Mouse (Mus musculus) hindbrain, embryonic 11.5 days (tissue): ENCODE data around the gene Gramd1c. TPM values are rescaled to one million over a fixed set of nuclear protein-coding genes. Genes with fewer than 3 reads are reported as not detected.

ENCODE experiments used
- ATAC-seq: fragments of 200-750 bp; cut with Nextera tagmentation; 2 replicates; pipeline ENCODE4 v1.8.0; 2017; ENCODE audit warnings: mild to moderate bottlenecking, moderate TSS enrichment, moderate library complexity; ENCODE audit not compliant: low FRiP score
- DNase-seq: peaks from one replicate; pipeline ENCODE4 v3.0.0-alpha.2; 2015; ENCODE audit warnings: low spot score
- H3K27ac ChIP-seq: fragments of 300-500 bp; sonication (generic); 2 replicates; pipeline ENCODE4 v1.5.1; 2014; ENCODE audit warnings: mild to moderate bottlenecking, low read depth, low read length
- H3K27me3 ChIP-seq: fragments of 300-500 bp; sonication (generic); 2 replicates; pipeline ENCODE4 v1.6.1; 2014; ENCODE audit warnings: mild to moderate bottlenecking, low read length, moderate library complexity, mixed read lengths; ENCODE audit not compliant: control insufficient read depth, insufficient read depth
- H3K36me3 ChIP-seq: fragments of 300-500 bp; sonication (generic); 2 replicates; pipeline ENCODE4 v1.6.1; 2014; ENCODE audit warnings: mild to moderate bottlenecking, low read length, moderate library complexity, mixed read lengths; ENCODE audit not compliant: control insufficient read depth, insufficient read depth
- H3K4me1 ChIP-seq: fragments of 300-500 bp; sonication (generic); replicated peaks from 2 replicates; pipeline ENCODE4 v1.6.1; 2014; ENCODE audit warnings: low read length, mixed read lengths; ENCODE audit not compliant: control insufficient read depth, insufficient read depth
- H3K4me2 ChIP-seq: fragments of 300-500 bp; sonication (generic); replicated peaks from 2 replicates; pipeline ENCODE4 v1.6.1; 2014; ENCODE audit warnings: mild to moderate bottlenecking, low read depth, low read length
- H3K4me3 ChIP-seq: fragments of 300-500 bp; sonication (generic); 2 replicates; pipeline ENCODE4 v1.5.1; 2014; ENCODE audit warnings: low read depth, low read length
- H3K9ac ChIP-seq: fragments of 300-500 bp; sonication (generic); 2 replicates; pipeline ENCODE4 v1.6.1; 2014; ENCODE audit warnings: low read depth, low read length
- H3K9me3 ChIP-seq: fragments of 300-500 bp; sonication (generic); 2 replicates; pipeline ENCODE4 v1.6.1; 2016; ENCODE audit warnings: low read length; ENCODE audit not compliant: control insufficient read depth
- WGBS: fragments of 180-500 bp; shearing (Covaris S2); extraction: QIAGEN DNeasy Blood & Tissue Kit; methylation state at CpG from one replicate; pipeline ENCODE4 v1.1.7; 2014; 5-methylcytosine and 5-hydroxymethylcytosine counted together
- polyA plus RNA-seq: library from polyadenylated mRNA; unstranded; fragments of >200 nt; fragmentation: Nextera tagmentation; extraction: Ambion mirVana; gene quantifications from 2 replicates; pipeline ENCODE4 v1.2.1, GENCODE M21; 2014

The Gramd1c gene
- polyA plus RNA-seq, result 3.3 and 4.3 TPM in 2 replicates

- 7% methylated on average over 43 of the region's 45 CpGs for WGBS
- peak within 1 kb of the TSS; percentile 55 for H3K4me3 ChIP-seq
- no peaks in the 10 kb centered on the region for H3K4me1 ChIP-seq
- peak within 1 kb of the TSS; percentile 64 for H3K4me2 ChIP-seq
- H3K9ac ChIP-seq, result peak within 1 kb of the TSS; percentile 59; the same call in 1 of the 2 replicates
- H3K27ac ChIP-seq, result no peak within 1 kb of the TSS
- no peaks in the 10 kb centered on the region for H3K36me3 ChIP-seq
- ATAC-seq (peak; percentile 88), DNase-seq (peak; percentile 85)
- no peaks in the 10 kb centered on the region for H3K27me3 ChIP-seq
- no peaks in the 10 kb centered on the region for H3K9me3 ChIP-seq
Measured at GRCm38 (mm10) chr16:44063025-44063894, at the start of gene Gramd1c. Gene Gramd1c (minus strand): TSS chr16:44063345.

DNA sequence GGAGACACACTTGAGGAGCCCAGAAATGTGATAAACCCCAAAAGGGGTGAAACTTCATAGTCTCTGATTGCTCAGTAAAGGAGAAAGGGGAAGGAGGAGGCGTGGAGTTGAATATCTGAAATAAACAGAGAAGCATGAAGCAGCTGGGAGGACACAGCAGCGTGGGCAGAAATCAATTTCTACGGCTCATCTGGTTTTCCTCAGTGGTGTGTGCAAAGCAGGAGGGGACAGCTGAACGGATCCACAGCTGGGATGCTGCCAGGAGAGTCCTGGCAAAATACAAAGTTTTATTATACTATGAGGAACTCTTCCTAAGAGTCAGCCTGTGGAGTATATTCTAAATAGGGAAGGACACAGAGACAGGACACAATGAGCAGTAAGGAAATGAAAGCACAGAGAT is 45.9 kb upstream of the Gramd1c start:
- Histone ChIP-seq H3K4me2 (no peak overlapping the region), H3K9me3 (no peaks in the 10 kb centered on the region), H3K9ac (no peak overlapping the region), H3K4me1 (no peaks in the 10 kb centered on the region), H3K27me3 (no peaks in the 10 kb centered on the region), H3K36me3 (peaks cover 17% of the 10 kb centered on the region), H3K27ac (no peak overlapping the region), H3K4me3 (no peak overlapping the region)
- WGBS, result 87% methylated on average over 4 of the region's 4 CpGs
- ATAC-seq (no peak), DNase-seq (no peak)

DNA sequence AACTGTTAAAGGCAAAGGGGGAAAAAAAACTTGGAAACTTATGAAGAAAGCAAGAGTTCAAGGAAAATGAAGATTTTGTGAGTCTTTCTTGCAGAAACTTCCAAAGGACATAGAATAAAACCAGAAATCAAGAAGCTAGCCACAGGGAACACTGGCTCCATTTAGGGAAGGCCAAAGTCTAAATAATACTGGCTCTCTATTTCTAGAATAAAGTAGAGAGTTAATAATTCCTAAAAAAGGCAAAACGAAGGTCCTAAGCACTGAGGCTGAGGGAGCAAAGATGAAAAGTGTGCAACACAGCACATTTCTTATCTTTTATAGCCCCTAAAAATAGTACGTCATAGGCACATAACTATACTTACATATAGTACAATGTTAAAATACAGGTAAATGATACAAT is 42.1 kb upstream of the Gramd1c start:
- DNase-seq (no peak), ATAC-seq (no peak)
- Histone ChIP-seq H3K9ac (no peak overlapping the region), H3K4me3 (no peak overlapping the region), H3K36me3 (peaks cover 18% of the 10 kb centered on the region), H3K9me3 (no peaks in the 10 kb centered on the region), H3K27ac (no peak overlapping the region), H3K27me3 (no peaks in the 10 kb centered on the region), H3K4me2 (no peak overlapping the region), H3K4me1 (no peaks in the 10 kb centered on the region)
- WGBS, result 98% methylated on average over 2 of the region's 2 CpGs

GRCm38 (mm10) chr16:44103806-44104766 is 40.9 kb upstream of the Gramd1c start:
- DNase-seq (no peak), ATAC-seq (no peak)
- H3K4me2 ChIP-seq, result no peak overlapping the region
- H3K36me3 ChIP-seq, result peaks cover 18% of the 10 kb centered on the region
- H3K4me1 ChIP-seq, result no peaks in the 10 kb centered on the region
- H3K4me3 ChIP-seq, result no peak overlapping the region
- H3K27me3 ChIP-seq, result no peaks in the 10 kb centered on the region
- H3K27ac ChIP-seq, result no peak overlapping the region
- WGBS, result 89% methylated on average over 18 of the region's 18 CpGs
- no peaks in the 10 kb centered on the region for H3K9me3 ChIP-seq
- no peak overlapping the region for H3K9ac ChIP-seq

DNA sequence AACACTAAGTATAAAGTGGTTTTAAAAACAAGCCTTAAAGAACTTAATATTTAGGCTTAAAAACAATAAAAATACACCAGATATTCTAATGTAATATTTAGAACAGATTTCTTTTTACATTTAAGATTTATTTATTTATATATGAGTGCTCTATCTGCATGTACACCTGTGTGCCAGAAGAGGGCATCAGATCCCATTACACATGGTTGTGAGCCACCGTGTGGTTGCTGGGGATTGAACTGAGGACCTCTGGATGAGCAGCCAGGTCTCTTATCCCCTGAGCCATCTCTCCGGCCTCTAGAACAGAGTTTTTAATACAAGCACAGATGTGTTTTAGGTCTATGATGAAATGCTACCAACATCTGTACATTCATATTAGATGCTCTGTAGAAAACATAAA is 39.8 kb upstream of the Gramd1c start:
- DNase-seq (no peak), ATAC-seq (no peak)
- peaks cover 16% of the 10 kb centered on the region for H3K36me3 ChIP-seq
- no peak overlapping the region for H3K4me3 ChIP-seq
- no peak overlapping the region for H3K9ac ChIP-seq
- no peaks in the 10 kb centered on the region for H3K9me3 ChIP-seq
- WGBS, result 97% methylated on average over 2 of the region's 2 CpGs
- H3K27ac ChIP-seq, result no peak overlapping the region
- H3K4me2 ChIP-seq, result no peak overlapping the region
- H3K4me1 ChIP-seq, result no peaks in the 10 kb centered on the region
- H3K27me3 ChIP-seq, result no peaks in the 10 kb centered on the region

DNA sequence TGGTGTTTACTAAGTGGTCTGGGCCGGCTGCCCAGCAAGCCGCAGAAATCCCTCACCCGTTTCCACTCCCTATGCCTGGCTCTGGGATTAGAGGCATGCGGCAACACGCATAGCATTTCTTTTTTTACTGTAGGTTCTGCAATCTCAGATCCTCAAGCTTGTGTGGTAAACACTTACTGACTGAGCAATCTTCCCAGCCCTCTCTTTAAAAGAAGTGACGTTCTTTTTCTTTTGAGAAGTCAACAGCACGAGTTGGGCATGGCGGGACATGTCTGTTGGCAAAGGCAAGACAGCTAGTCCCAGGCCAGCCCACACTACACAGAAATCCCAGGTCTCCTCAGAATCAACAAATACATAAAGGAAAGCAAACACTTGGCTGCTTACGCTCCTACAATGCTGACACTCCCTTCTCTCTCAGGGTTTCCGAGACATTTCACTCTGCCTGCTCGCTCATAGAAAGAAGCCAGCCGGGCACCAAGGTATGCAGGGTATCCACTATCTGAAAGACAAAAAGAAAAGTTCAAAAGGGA is 38.1 kb upstream of the Gramd1c start:
- peaks cover 8% of the 10 kb centered on the region; the same call in 1 of the 2 replicates for H3K36me3 ChIP-seq

DNA sequence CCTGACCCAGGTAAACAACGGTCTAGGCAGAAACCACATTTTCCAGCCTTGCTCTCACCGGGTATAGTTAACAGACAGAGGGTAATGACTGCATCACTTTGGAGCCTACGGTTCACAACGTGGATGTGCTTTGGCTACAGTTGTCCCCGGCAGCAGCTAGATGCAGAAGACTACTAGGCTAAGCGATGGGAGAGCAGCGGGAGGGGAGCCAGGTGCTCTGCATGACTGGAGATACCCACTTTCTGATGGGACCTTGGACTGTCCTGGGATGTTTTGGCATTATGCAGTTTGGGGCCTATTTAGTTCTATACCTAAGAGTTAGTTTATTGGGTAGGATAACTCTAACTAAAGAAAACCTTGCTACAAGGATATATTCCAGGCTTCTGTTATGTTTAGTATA is 36.2 kb upstream of the Gramd1c start:
- no peak overlapping the region for H3K4me2 ChIP-seq
- no peak overlapping the region for H3K27ac ChIP-seq
- no peaks in the 10 kb centered on the region for H3K4me1 ChIP-seq
- no peaks in the 10 kb centered on the region for H3K9me3 ChIP-seq
- no peaks in the 10 kb centered on the region for H3K27me3 ChIP-seq
- WGBS, result 92% methylated on average over 7 of the region's 7 CpGs
- H3K4me3 ChIP-seq, result no peak overlapping the region
- ATAC-seq, result no peak
- H3K36me3 ChIP-seq, result peaks cover 9% of the 10 kb centered on the region; the same call in 1 of the 2 replicates
- H3K9ac ChIP-seq, result no peak overlapping the region
- no peak for DNase-seq

More for the DNA sequence above, 38.1 kb upstream of the Gramd1c start:
- DNase-seq (no peak), ATAC-seq (no peak)
- no peak overlapping the region for H3K4me3 ChIP-seq
- H3K4me2 ChIP-seq, result no peak overlapping the region
- H3K27ac ChIP-seq, result no peak overlapping the region
- H3K27me3 ChIP-seq, result no peaks in the 10 kb centered on the region
- no peak overlapping the region for H3K9ac ChIP-seq
- WGBS, result 96% methylated on average over 12 of the region's 12 CpGs
- H3K4me1 ChIP-seq, result no peaks in the 10 kb centered on the region
- H3K9me3 ChIP-seq, result no peaks in the 10 kb centered on the region

GRCm38 (mm10) chr16:44087650-44088049 is 24.5 kb upstream of the Gramd1c start:
- DNase-seq (no peak), ATAC-seq (no peak)
- no peak overlapping the region for H3K9ac ChIP-seq
- no peak overlapping the region for H3K4me2 ChIP-seq
- no peaks in the 10 kb centered on the region for H3K9me3 ChIP-seq
- no peaks in the 10 kb centered on the region for H3K27me3 ChIP-seq
- H3K36me3 ChIP-seq, result no peaks in the 10 kb centered on the region
- no peak overlapping the region for H3K4me3 ChIP-seq
- no peaks in the 10 kb centered on the region for H3K4me1 ChIP-seq
- 83% methylated on average over 2 of the region's 2 CpGs for WGBS
- H3K27ac ChIP-seq, result no peak overlapping the region
